Mouse (Mus musculus): ENCODE measurements around the gene Lrmda. TPM values are rescaled to one million over a fixed set of nuclear protein-coding genes. Genes with fewer than 3 reads are reported as not detected.

Lrmda gene
- polyA plus RNA-seq, 1 experiment from 2014 or later: not detected

DNA sequence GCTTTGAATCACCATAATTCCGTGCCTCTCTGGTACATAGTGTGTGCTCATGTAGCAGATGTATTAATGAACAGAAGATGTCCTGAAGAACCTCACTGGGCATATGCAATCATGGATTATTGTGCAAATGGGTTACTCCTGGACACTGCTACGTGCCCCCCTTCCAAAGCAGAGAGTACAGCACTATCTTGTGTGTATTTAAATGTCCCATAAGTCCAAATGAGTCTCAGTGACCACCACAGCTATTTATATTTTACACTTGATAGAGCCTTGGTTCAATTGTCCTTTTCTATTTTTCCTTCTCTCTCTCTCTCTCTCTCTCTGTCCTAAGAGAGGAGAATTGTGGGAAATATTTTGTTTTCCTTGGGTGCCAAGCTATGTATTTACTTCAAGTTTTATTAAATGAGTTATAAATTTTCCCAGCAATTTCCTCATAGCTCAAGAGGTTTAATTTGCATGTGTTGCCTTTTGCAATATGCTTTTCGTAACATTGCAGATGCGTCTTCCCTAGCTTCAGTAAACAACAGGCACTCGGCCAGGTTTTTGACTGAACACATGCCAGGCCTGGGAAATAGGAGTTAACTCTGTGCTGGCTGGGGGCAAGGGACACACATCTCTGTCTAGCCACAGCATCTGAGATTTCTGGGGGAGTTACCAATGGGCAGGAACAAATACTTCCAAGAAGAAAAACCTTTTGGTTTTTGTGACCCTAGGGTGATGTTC lies 495.0 kb downstream of the Lrmda start:
- no peak overlapping the region for H3K9ac ChIP-seq (ENCODE audit: low read length)
- H3K4me1 ChIP-seq (replicated peaks; ENCODE audit: control insufficient read depth, insufficient read depth, low read length): no peaks in the 10 kb centered on the region
- H3K27ac ChIP-seq (ENCODE audit: low read depth, low read length): no peak overlapping the region
- H3K9me3 ChIP-seq (ENCODE audit: control insufficient read depth, low read length): no peaks in the 10 kb centered on the region
- DNase-seq (ENCODE audit: low spot score): no peak
- H3K4me2 ChIP-seq (ENCODE audit: low read depth, low read length, severe bottlenecking): no peak overlapping the region
- H3K4me3 ChIP-seq (ENCODE audit: low read depth, low read length): no peak overlapping the region
- 85% methylated on average over 5 of the region's 5 CpGs for WGBS
- no peaks in the 10 kb centered on the region for H3K36me3 ChIP-seq (ENCODE audit: control insufficient read depth, insufficient read depth, low read length)
- no peak for ATAC-seq (replicated peaks; ENCODE audit: low FRiP score)
- no peaks in the 10 kb centered on the region for H3K27me3 ChIP-seq (ENCODE audit: control insufficient read depth, insufficient read depth, low read length)

DNA sequence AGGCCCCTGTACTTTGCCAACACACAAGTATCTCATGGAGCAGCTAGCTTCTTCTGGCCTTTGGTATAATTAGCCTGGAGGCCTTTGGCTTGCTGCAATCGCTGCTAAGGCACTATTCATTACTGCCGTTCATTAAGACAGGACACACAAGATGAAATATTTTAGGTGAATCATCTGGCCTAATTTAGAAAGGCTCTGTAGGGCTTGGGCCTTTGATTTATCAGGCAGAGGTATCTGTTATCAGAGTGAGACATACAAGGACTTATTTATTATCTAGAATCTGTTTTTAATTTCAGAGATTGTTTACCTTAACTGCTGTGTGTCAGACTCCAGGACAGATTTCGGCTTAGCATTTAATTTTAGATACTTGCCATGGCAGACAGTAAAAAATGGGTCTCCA lies 511.2 kb downstream of the Lrmda start:
- H3K4me2 ChIP-seq (ENCODE audit: low read depth, low read length, severe bottlenecking): no peak overlapping the region
- WGBS: 78% methylated on average over 3 of the region's 3 CpGs
- no peaks in the 10 kb centered on the region for H3K36me3 ChIP-seq (ENCODE audit: control insufficient read depth, insufficient read depth, low read length)
- H3K27ac ChIP-seq (ENCODE audit: low read depth, low read length): no peak overlapping the region
- no peak overlapping the region for H3K9ac ChIP-seq (ENCODE audit: low read length)
- H3K4me1 ChIP-seq (replicated peaks; ENCODE audit: control insufficient read depth, insufficient read depth, low read length): no peaks in the 10 kb centered on the region
- DNase-seq (ENCODE audit: low spot score): no peak
- no peaks in the 10 kb centered on the region for H3K27me3 ChIP-seq (ENCODE audit: control insufficient read depth, insufficient read depth, low read length)
- H3K4me3 ChIP-seq (ENCODE audit: low read depth, low read length): no peak overlapping the region
- ATAC-seq (replicated peaks; ENCODE audit: low FRiP score): no peak
- no peaks in the 10 kb centered on the region for H3K9me3 ChIP-seq (ENCODE audit: control insufficient read depth, low read length)

DNA sequence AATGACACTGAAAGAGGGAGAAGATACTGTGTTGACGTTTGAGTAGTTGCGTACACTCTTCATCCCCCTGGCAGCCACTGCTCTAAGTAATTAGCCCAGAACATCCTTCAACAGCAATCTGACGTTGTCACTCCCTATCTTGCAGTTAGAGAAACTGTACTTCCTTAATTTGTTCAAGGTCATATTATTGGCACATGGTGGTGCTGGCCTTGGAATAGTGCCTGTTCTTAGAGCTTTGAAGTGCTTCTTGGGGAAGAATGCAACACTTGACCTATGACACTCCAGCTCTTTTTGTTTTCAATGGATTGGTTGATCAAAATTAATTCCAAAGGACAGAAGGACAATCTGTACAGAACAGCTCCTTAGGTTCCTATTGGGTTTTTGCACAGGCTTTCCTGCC lies 514.0 kb downstream of the Lrmda start:
- H3K9ac ChIP-seq (ENCODE audit: low read length): no peak overlapping the region
- H3K27me3 ChIP-seq (ENCODE audit: control insufficient read depth, insufficient read depth, low read length): no peaks in the 10 kb centered on the region
- H3K4me1 ChIP-seq (replicated peaks; ENCODE audit: control insufficient read depth, insufficient read depth, low read length): no peaks in the 10 kb centered on the region
- 74% methylated on average over 3 of the region's 3 CpGs for WGBS
- H3K36me3 ChIP-seq (ENCODE audit: control insufficient read depth, insufficient read depth, low read length): no peaks in the 10 kb centered on the region
- no peak overlapping the region for H3K27ac ChIP-seq (ENCODE audit: low read depth, low read length)
- H3K9me3 ChIP-seq (ENCODE audit: control insufficient read depth, low read length): no peaks in the 10 kb centered on the region
- ATAC-seq (replicated peaks; ENCODE audit: low FRiP score): no peak
- H3K4me2 ChIP-seq (ENCODE audit: low read depth, low read length, severe bottlenecking): no peak overlapping the region
- H3K4me3 ChIP-seq (ENCODE audit: low read depth, low read length): no peak overlapping the region
- no peak for DNase-seq (ENCODE audit: low spot score)

DNA sequence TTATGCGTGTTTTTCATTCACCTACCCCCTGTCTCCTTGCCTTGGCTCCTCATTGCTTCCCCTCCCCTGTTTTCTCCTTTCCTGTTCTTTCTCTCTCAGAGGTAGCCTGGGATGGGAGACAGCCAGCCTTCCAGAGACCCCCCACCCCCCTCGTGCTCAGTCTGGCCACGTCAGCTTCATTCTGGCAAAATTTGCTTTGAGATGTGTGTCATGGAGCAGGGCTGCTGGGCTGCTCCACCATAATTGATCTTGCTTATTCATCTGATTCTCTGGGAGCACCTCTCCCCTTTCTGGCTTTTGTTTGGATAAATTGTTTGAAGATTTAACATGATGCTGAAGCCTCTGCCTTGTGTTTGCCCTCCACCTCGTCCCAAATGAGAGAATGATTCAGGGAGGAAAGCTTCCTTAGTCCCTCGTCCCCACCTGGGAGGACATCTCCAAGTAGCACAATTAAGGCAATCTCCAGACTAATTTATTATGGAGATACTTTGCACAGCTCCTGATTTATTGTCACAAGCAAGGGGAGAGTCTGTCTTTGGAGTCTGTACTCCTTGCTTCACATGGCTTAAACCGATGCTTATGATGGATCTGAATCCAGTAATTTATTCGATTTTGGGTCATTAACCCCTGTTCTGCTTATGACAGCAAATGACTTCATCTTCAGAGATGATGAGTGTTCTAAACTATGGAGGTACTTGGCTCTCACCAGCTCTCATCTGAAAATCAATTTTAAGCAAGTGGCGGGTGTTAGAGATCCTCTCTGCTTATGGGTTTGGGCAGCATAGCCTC lies 526.6 kb downstream of the Lrmda start:
- no peak for DNase-seq (ENCODE audit: low spot score)
- no peaks in the 10 kb centered on the region for H3K27me3 ChIP-seq (ENCODE audit: control insufficient read depth, insufficient read depth, low read length)

DNA sequence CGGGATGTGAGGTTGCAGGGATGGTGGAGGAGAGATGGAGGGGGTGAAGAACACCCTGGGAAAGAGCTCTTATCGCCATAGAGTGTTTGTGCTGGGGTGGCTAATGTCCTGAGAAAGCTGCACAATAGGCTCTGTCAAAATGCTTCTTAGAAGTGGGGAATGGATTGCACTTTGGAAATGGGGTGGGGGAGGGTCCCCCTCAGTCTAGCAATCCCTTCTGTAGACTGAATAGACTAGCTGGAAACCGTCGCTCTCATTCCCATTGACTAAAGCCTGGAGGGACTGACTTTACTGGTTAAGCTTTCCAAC lies 527.1 kb downstream of the Lrmda start:
- ATAC-seq (replicated peaks; ENCODE audit: low FRiP score) (peak; percentile 42; the same call in 1 of the 2 replicates), DNase-seq (ENCODE audit: low spot score) (no peak)
- H3K27me3 ChIP-seq (ENCODE audit: control insufficient read depth, insufficient read depth, low read length): no peaks in the 10 kb centered on the region
- no peak overlapping the region for H3K9ac ChIP-seq (ENCODE audit: low read length)
- no peak overlapping the region for H3K4me2 ChIP-seq (ENCODE audit: low read depth, low read length, severe bottlenecking)
- peaks cover 10% of the 10 kb centered on the region for H3K4me1 ChIP-seq (replicated peaks; ENCODE audit: control insufficient read depth, insufficient read depth, low read length)
- H3K4me3 ChIP-seq (ENCODE audit: low read depth, low read length): no peak overlapping the region
- no peaks in the 10 kb centered on the region for H3K36me3 ChIP-seq (ENCODE audit: control insufficient read depth, insufficient read depth, low read length)
- no peak overlapping the region for H3K27ac ChIP-seq (ENCODE audit: low read depth, low read length)
- WGBS: 24% methylated on average over 4 of the region's 4 CpGs
- H3K9me3 ChIP-seq (ENCODE audit: control insufficient read depth, low read length): no peaks in the 10 kb centered on the region

More for the DNA sequence above, 526.6 kb downstream of the Lrmda start:
- 47% methylated on average over 8 of the region's 8 CpGs for WGBS
- Histone ChIP-seq H3K4me1 (replicated peaks; ENCODE audit: control insufficient read depth, insufficient read depth, low read length) (peaks cover 10% of the 10 kb centered on the region), H3K9me3 (ENCODE audit: control insufficient read depth, low read length) (no peaks in the 10 kb centered on the region), H3K27ac (ENCODE audit: low read depth, low read length) (no peak overlapping the region), H3K4me2 (ENCODE audit: low read depth, low read length, severe bottlenecking) (no peak overlapping the region), H3K9ac (ENCODE audit: low read length) (no peak overlapping the region), H3K4me3 (ENCODE audit: low read depth, low read length) (no peak overlapping the region), H3K36me3 (ENCODE audit: control insufficient read depth, insufficient read depth, low read length) (no peaks in the 10 kb centered on the region)
- no peak; the same call in 1 of the 2 replicates for ATAC-seq (replicated peaks; ENCODE audit: low FRiP score)

DNA sequence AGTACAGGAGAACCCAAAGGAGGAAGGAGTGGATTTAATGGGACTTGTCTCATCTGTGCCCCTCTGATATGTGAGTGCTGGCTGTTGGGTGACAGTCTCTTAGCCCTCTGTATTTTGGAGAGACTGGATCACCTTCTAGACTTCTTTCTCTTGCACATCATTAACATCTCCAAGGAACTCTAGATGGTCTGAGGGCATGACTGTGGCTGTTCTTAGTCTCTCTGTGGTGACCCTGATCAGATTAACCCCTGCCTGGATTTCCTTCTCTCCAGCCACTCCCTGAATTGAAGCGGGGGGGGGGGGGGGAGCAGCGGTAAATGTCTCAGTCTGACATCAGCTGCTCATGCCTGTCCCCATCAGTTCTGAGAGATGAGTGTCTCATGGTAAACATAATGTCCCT lies 528.8 kb downstream of the Lrmda start:
- Histone ChIP-seq H3K36me3 (ENCODE audit: control insufficient read depth, insufficient read depth, low read length) (no peaks in the 10 kb centered on the region), H3K4me3 (ENCODE audit: low read depth, low read length) (no peak overlapping the region), H3K27ac (ENCODE audit: low read depth, low read length) (no peak overlapping the region), H3K27me3 (ENCODE audit: control insufficient read depth, insufficient read depth, low read length) (0 out of 2 replicates have a peak, but pooled peaks cover 3% of the 10 kb centered on the region), H3K9me3 (ENCODE audit: control insufficient read depth, low read length) (no peaks in the 10 kb centered on the region), H3K9ac (ENCODE audit: low read length) (no peak overlapping the region), H3K4me2 (ENCODE audit: low read depth, low read length, severe bottlenecking) (no peak overlapping the region), H3K4me1 (replicated peaks; ENCODE audit: control insufficient read depth, insufficient read depth, low read length) (peaks cover 12% of the 10 kb centered on the region)
- ATAC-seq (replicated peaks; ENCODE audit: low FRiP score) (no peak), DNase-seq (ENCODE audit: low spot score) (no peak)
- WGBS: 29% methylated on average over 2 of the region's 2 CpGs

DNA sequence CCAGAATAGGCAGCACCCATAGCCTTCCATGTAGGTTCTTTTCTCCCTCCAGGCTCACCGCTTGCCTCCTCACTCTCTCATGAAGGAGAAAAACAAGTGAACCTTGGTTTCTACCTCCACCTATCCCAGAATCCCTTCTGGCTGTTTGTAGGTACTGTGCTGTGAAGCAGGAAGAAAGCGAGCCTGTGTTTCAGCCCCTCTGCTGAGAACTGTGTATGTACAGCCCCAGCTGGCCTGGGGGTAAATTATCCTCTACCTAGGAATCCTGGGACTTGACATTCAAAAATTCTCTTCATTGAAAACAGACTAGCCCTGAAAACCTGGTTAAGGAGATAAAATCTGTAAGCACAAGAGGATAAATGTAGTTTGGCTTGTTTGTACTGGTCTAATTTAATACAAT lies 529.7 kb downstream of the Lrmda start:
- H3K4me3 ChIP-seq (ENCODE audit: low read depth, low read length): no peak overlapping the region
- no peaks in the 10 kb centered on the region for H3K36me3 ChIP-seq (ENCODE audit: control insufficient read depth, insufficient read depth, low read length)
- H3K9ac ChIP-seq (ENCODE audit: low read length): no peak overlapping the region
- peaks cover 12% of the 10 kb centered on the region for H3K4me1 ChIP-seq (replicated peaks; ENCODE audit: control insufficient read depth, insufficient read depth, low read length)
- no peak overlapping the region for H3K27ac ChIP-seq (ENCODE audit: low read depth, low read length)
- no peak overlapping the region for H3K4me2 ChIP-seq (ENCODE audit: low read depth, low read length, severe bottlenecking)
- H3K9me3 ChIP-seq (ENCODE audit: control insufficient read depth, low read length): no peaks in the 10 kb centered on the region
- 83% methylated on average over 2 of the region's 2 CpGs for WGBS
- DNase-seq (ENCODE audit: low spot score) (no peak), ATAC-seq (replicated peaks; ENCODE audit: low FRiP score) (no peak)
- H3K27me3 ChIP-seq (ENCODE audit: control insufficient read depth, insufficient read depth, low read length): 0 out of 2 replicates have a peak, but pooled peaks cover 5% of the 10 kb centered on the region

DNA sequence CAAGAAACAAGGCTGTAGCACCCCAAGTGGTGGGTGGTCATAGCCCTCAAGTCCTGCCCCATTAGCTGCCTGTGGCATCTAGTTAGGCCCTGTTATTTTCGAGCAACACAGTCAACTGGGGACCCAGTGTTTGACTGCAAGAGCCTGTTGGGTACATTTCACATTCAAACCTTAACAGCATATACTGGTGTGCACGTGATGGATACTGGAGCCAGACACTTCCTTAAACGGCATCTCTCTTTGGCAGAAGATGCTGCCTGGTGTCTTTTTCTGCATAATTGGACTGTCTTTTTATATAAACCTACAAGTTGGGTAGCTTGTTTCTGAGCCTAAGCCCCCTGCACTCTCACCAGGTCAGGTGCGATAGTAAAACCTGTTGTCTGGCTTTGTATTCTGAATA lies 532.8 kb downstream of the Lrmda start:
- Histone ChIP-seq H3K9me3 (ENCODE audit: control insufficient read depth, low read length) (no peaks in the 10 kb centered on the region), H3K4me2 (ENCODE audit: low read depth, low read length, severe bottlenecking) (no peak overlapping the region), H3K4me1 (replicated peaks; ENCODE audit: control insufficient read depth, insufficient read depth, low read length) (peaks cover 3% of the 10 kb centered on the region; the same call in 1 of the 2 replicates), H3K27me3 (ENCODE audit: control insufficient read depth, insufficient read depth, low read length) (0 out of 2 replicates have a peak, but pooled peaks cover 9% of the 10 kb centered on the region), H3K9ac (ENCODE audit: low read length) (no peak overlapping the region), H3K4me3 (ENCODE audit: low read depth, low read length) (no peak overlapping the region), H3K27ac (ENCODE audit: low read depth, low read length) (no peak overlapping the region), H3K36me3 (ENCODE audit: control insufficient read depth, insufficient read depth, low read length) (no peaks in the 10 kb centered on the region)
- WGBS: 24% methylated on average over 4 of the region's 4 CpGs
- no peak for ATAC-seq (replicated peaks; ENCODE audit: low FRiP score)
- no peak for DNase-seq (ENCODE audit: low spot score)
